Mouse (Mus musculus): ENCODE measurements around the gene Hvcn1.

DNA sequence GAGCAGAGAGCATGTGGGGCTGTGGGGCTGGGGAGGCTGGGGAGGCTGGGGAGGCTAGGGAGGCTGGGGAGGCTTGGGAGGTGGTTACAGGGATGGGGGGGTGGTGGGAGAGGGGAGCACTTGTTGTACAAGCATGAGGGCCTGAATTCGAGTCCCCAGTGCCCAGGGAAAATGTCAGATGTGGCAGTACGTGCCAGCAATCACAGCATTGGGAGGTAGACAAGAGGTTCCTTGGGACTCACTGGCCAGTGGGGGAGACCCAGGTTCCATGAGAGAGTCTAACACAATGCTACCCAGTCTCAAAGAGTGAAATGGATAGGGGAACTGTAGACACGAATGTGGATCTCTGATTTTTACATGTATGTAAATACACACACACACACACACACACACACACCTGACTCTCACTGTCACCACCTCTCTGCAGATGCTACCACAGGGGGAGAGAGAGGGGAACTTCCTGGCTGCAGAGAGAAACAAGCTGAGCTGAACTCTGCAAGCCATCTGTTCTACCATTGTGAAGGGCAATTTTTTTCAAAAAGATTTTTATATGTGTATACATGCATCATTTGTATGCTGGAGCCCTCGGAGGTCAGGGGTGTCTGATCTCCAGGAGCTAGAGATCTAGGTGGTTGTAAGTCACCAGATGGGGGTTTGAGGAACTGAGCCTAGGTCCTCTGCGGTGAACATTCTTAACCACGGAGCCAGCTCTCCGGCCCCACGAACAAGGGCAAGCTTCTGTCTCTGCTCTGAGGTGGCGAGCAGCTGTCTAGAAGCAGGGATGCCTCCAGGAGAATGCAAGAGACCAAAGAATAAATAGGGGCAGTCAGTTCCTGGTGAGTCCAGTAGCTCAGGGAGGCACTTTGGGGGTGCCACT is 28.0 kb downstream of the Hvcn1 start:
- TF ChIP-seq CTCF (IDR thresholded peaks at IDR 0.05; ENCODE audit: low read depth) (no peak), EP300 (IDR thresholded peaks at IDR 0.05; ENCODE audit: low read depth) (no peak)
